In the genomic region with DNA sequence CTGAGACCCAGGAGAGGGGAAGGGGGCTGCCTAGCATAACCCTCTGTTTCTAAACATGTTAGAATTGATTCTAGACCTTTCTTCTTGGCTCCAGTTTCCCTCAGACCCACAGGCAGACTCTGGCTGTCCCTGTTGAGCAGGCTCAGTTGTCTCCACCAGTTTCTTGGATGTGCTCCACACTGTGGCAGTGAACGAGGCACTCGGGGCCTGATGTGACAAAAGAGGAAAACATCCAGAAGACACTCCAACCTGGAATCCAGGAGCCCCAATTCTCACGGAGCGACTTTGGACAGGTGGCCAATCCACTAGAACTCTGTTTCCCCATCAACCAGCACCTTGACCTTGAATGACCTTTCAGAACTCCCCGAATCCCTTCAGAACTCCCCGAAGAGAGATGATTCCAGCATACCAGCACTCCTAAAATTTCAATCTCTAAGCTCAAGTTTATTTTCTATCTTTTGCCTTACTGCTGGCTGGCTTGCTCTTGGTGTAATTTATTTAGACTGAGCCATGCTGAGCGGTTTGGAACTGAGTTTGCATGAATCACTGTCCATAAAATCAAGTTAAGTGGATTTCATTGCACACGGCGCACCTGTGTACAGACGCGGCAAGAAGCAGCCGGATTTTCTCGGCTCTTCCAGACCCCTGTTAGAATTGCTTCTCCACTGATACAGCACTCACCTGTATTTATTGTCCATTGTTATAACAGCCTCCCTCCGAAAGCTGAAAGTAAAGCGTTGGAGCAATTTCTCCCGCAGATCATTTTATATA, we compare ENCODE assay signal across 23 mouse cellular contexts. TPM values are rescaled to one million over a fixed set of nuclear protein-coding genes. Genes with fewer than 3 reads are reported as not detected.
DNase-seq lines count a peak whose midpoint lies in the region; ATAC-seq lines count a peak whose summit lies in the region.
"Had no signal": no experiment of that assay in that cellular context is flagged by ENCODE, and none has a peak within 500 bp of the region (broad histone marks: within the 10 kb centered on the region; RNA-seq: fewer than 3 reads in every experiment).

No protein-coding gene starts in this region.

- no peaks in the 10 kb centered on the region for H3K9me3 ChIP-seq in heart, embryonic 12.5 days (replicated peaks)
- H3K9me3 ChIP-seq in midbrain, embryonic 15.5 days: no peaks in the 10 kb centered on the region
- H3K9me3 ChIP-seq in midbrain, embryonic 11.5 days (ENCODE audit: control insufficient read depth, low read length): no peaks in the 10 kb centered on the region
- no peaks in the 10 kb centered on the region for H3K9me3 ChIP-seq in hindbrain, embryonic 16.5 days (ENCODE audit: control insufficient read depth, low read length)
- H3K9me3 ChIP-seq in neural tube, embryonic 15.5 days (replicated peaks): no peaks in the 10 kb centered on the region
- no peaks in the 10 kb centered on the region for H3K9me3 ChIP-seq in kidney, embryonic 16.5 days (ENCODE audit: low read length)
- H3K9me3 ChIP-seq: embryonic facial prominence, embryonic 13.5 days; forebrain, embryonic 10.5 days; forebrain, embryonic 15.5 days had no signal

- 0 out of 2 replicates have a peak, but pooled peaks cover 5% of the 10 kb centered on the region for H3K27me3 ChIP-seq in heart, embryonic 12.5 days (replicated peaks)
- H3K27me3 ChIP-seq in midbrain, embryonic 15.5 days (replicated peaks): no peaks in the 10 kb centered on the region
- H3K27me3 ChIP-seq in midbrain, embryonic 11.5 days (ENCODE audit: control insufficient read depth, insufficient read depth, low read length): no peaks in the 10 kb centered on the region
- H3K27me3 ChIP-seq in hindbrain, embryonic 16.5 days (replicated peaks; ENCODE audit: control insufficient read depth, insufficient read depth, low read length): no peaks in the 10 kb centered on the region
- H3K27me3 ChIP-seq in neural tube, embryonic 15.5 days (replicated peaks): no peaks in the 10 kb centered on the region
- H3K27me3 ChIP-seq in kidney, embryonic 16.5 days (ENCODE audit: insufficient read depth, low read length): no peaks in the 10 kb centered on the region
- H3K27me3 ChIP-seq: embryonic facial prominence, embryonic 13.5 days; forebrain, embryonic 15.5 days had no signal

- no peaks in the 10 kb centered on the region for H3K36me3 ChIP-seq in heart, embryonic 12.5 days
- H3K36me3 ChIP-seq in midbrain, embryonic 15.5 days (replicated peaks): no peaks in the 10 kb centered on the region
- H3K36me3 ChIP-seq in midbrain, embryonic 11.5 days (ENCODE audit: control insufficient read depth, insufficient read depth, low read length): no peaks in the 10 kb centered on the region
- H3K36me3 ChIP-seq in hindbrain, embryonic 16.5 days (ENCODE audit: control insufficient read depth, insufficient read depth, low read length): no peaks in the 10 kb centered on the region
- H3K36me3 ChIP-seq in neural tube, embryonic 15.5 days: no peaks in the 10 kb centered on the region
- no peaks in the 10 kb centered on the region for H3K36me3 ChIP-seq in kidney, embryonic 16.5 days (ENCODE audit: insufficient read depth, low read length)
- H3K36me3 ChIP-seq: embryonic facial prominence, embryonic 13.5 days; forebrain, embryonic 10.5 days; forebrain, embryonic 15.5 days had no signal

- ATAC-seq in heart, embryonic 12.5 days (ENCODE audit: insufficient number of reproducible peaks, low FRiP score): no peak
- ATAC-seq in midbrain, embryonic 15.5 days (replicated peaks): no peak
- no peak for ATAC-seq in midbrain, embryonic 11.5 days (ENCODE audit: low FRiP score)
- ATAC-seq in hindbrain, embryonic 16.5 days: peak; percentile 63
- ATAC-seq in neural tube, embryonic 15.5 days (ENCODE audit: low FRiP score): peak; percentile 77
- no peak for ATAC-seq in kidney, embryonic 16.5 days (ENCODE audit: low FRiP score, low TSS enrichment)
- ATAC-seq: forebrain, embryonic 15.5 days; intestine, embryonic 16.5 days had no signal

- no peaks in the 10 kb centered on the region for H3K4me1 ChIP-seq in heart, embryonic 12.5 days (replicated peaks)
- H3K4me1 ChIP-seq in midbrain, embryonic 15.5 days: no peaks in the 10 kb centered on the region
- no peaks in the 10 kb centered on the region for H3K4me1 ChIP-seq in midbrain, embryonic 11.5 days (ENCODE audit: control insufficient read depth, insufficient read depth, low read length)
- H3K4me1 ChIP-seq in hindbrain, embryonic 16.5 days (ENCODE audit: control insufficient read depth, insufficient read depth, low read depth, low read length): peaks cover 3% of the 10 kb centered on the region; the same call in 1 of the 2 replicates
- peaks cover 12% of the 10 kb centered on the region for H3K4me1 ChIP-seq in neural tube, embryonic 15.5 days
- no peaks in the 10 kb centered on the region for H3K4me1 ChIP-seq in kidney, embryonic 16.5 days (ENCODE audit: insufficient read depth, low read length)
- H3K4me1 ChIP-seq: embryonic facial prominence, embryonic 13.5 days; forebrain, embryonic 10.5 days; forebrain, embryonic 15.5 days had no signal

- H3K4me3 ChIP-seq in heart, embryonic 12.5 days: no peak overlapping the region
- no peak overlapping the region for H3K4me3 ChIP-seq in midbrain, embryonic 15.5 days
- H3K4me3 ChIP-seq in midbrain, embryonic 11.5 days (ENCODE audit: low read depth, low read length): no peak overlapping the region
- H3K4me3 ChIP-seq in hindbrain, embryonic 16.5 days (ENCODE audit: low read length): no peak overlapping the region
- no peak overlapping the region for H3K4me3 ChIP-seq in neural tube, embryonic 15.5 days (replicated peaks)
- H3K4me3 ChIP-seq in kidney, embryonic 16.5 days (ENCODE audit: low read length): no peak overlapping the region
- H3K4me3 ChIP-seq: embryonic facial prominence, embryonic 13.5 days; forebrain, embryonic 10.5 days; forebrain, embryonic 15.5 days had no signal

- no peak overlapping the region for H3K27ac ChIP-seq in heart, embryonic 12.5 days (ENCODE audit: poor library complexity, severe bottlenecking)
- 0 out of 2 replicates have a peak overlapping the region, but pooled peaks have one; percentile 15 for H3K27ac ChIP-seq in midbrain, embryonic 15.5 days
- H3K27ac ChIP-seq in midbrain, embryonic 11.5 days (ENCODE audit: low read depth, low read length): no peak overlapping the region
- H3K27ac ChIP-seq in hindbrain, embryonic 16.5 days (ENCODE audit: low read depth, low read length): no peak overlapping the region
- H3K27ac ChIP-seq in neural tube, embryonic 15.5 days (replicated peaks): peak overlapping the region; percentile 28
- no peak overlapping the region for H3K27ac ChIP-seq in kidney, embryonic 16.5 days (ENCODE audit: low read length)
- H3K27ac ChIP-seq: embryonic facial prominence, embryonic 13.5 days; forebrain, embryonic 10.5 days; forebrain, embryonic 15.5 days; liver, embryonic 14.5 days; macrophage had no signal

- 86% methylated on average over 16 of the region's 16 CpGs for WGBS in heart, embryonic 12.5 days
- WGBS in midbrain, embryonic 15.5 days: 85% methylated on average over 16 of the region's 16 CpGs
- WGBS in midbrain, embryonic 11.5 days: 91% methylated on average over 16 of the region's 16 CpGs
- 68% methylated on average over 16 of the region's 16 CpGs for WGBS in hindbrain, embryonic 16.5 days
- WGBS in neural tube, embryonic 15.5 days: 68% methylated on average over 16 of the region's 16 CpGs
- 76% methylated on average over 16 of the region's 16 CpGs for WGBS in kidney, embryonic 16.5 days

- no peak overlapping the region for H3K9ac ChIP-seq in heart, embryonic 12.5 days
- H3K9ac ChIP-seq in midbrain, embryonic 15.5 days: no peak overlapping the region
- no peak overlapping the region for H3K9ac ChIP-seq in midbrain, embryonic 11.5 days (ENCODE audit: low read length)
- H3K9ac ChIP-seq in hindbrain, embryonic 16.5 days (ENCODE audit: low read depth, low read length): no peak overlapping the region
- H3K9ac ChIP-seq in neural tube, embryonic 15.5 days (replicated peaks): no peak overlapping the region
- H3K9ac ChIP-seq in kidney, embryonic 16.5 days (replicated peaks; ENCODE audit: low read length): no peak overlapping the region
- H3K9ac ChIP-seq: embryonic facial prominence, embryonic 13.5 days; forebrain, embryonic 15.5 days; liver, embryonic 14.5 days had no signal

- H3K4me2 ChIP-seq in heart, embryonic 12.5 days: no peak overlapping the region
- no peak overlapping the region for H3K4me2 ChIP-seq in midbrain, embryonic 15.5 days
- no peak overlapping the region for H3K4me2 ChIP-seq in midbrain, embryonic 11.5 days
- H3K4me2 ChIP-seq in hindbrain, embryonic 16.5 days (ENCODE audit: low read length): no peak overlapping the region
- H3K4me2 ChIP-seq in neural tube, embryonic 15.5 days: no peak overlapping the region
- H3K4me2 ChIP-seq in kidney, embryonic 16.5 days (replicated peaks; ENCODE audit: low read depth, low read length): no peak overlapping the region
- H3K4me2 ChIP-seq: embryonic facial prominence, embryonic 13.5 days; forebrain, embryonic 15.5 days had no signal

- peak; percentile 88 for DNase-seq in heart, adult 11 months
- no peak for DNase-seq in midbrain, embryonic 11.5 days (ENCODE audit: low spot score, missing footprints)
- DNase-seq: adrenal gland, postnatal 25 days; cerebellum, adult 2 months; heart, postnatal 14 days; kidney, adult 8-10 months; kidney, postnatal 10 days; layer of hippocampus, postnatal 36 days; left cerebral cortex, postnatal 4 days; lung, adult 2 months; lung, postnatal 10 days; thymus, postnatal 4 days had no signal

RNA-seq across cellular contexts. Expression of a gene that starts 45.1 kb away (rescaled TPM):
- 22.3 and 24.9 TPM in 2 replicates for polyA plus RNA-seq in heart, embryonic 12.5 days (2016; fragmentation: Nextera tagmentation; extraction: Ambion mirVana)
- 32.0 and 33.6 TPM in 2 replicates for polyA plus RNA-seq in midbrain, embryonic 15.5 days (2015; fragmentation: Nextera tagmentation; extraction: Ambion mirVana)
- 25.8 and 28.6 TPM in 2 replicates for polyA plus RNA-seq in midbrain, embryonic 11.5 days (2014; fragmentation: Nextera tagmentation; extraction: Ambion mirVana)
- 30.9 TPM in 2 replicates for polyA plus RNA-seq in hindbrain, embryonic 16.5 days (2015; fragmentation: Nextera tagmentation; extraction: Ambion mirVana)
- polyA plus RNA-seq in neural tube, embryonic 15.5 days (2015; fragmentation: Nextera tagmentation; extraction: Ambion mirVana): 49.6 and 55.4 TPM in 2 replicates
- 33.1 and 34.9 TPM in 2 replicates for polyA plus RNA-seq in kidney, embryonic 16.5 days (2015; fragmentation: Nextera tagmentation; extraction: Ambion mirVana)

Comparison
In these comparisons a context has a peak if more than half of its experiments do, and no peak if none do; other contexts are left out.
1. H3K27ac ChIP-seq: peak in midbrain, embryonic 15.5 days (single experiment) and neural tube, embryonic 15.5 days (single experiment); none in heart, embryonic 12.5 days (single experiment), midbrain, embryonic 11.5 days (single experiment), hindbrain, embryonic 16.5 days (single experiment) and kidney, embryonic 16.5 days (single experiment).
2. ATAC-seq: peak in hindbrain, embryonic 16.5 days (single experiment) and neural tube, embryonic 15.5 days (single experiment); none in heart, embryonic 12.5 days (single experiment), midbrain, embryonic 15.5 days (single experiment), midbrain, embryonic 11.5 days (single experiment) and kidney, embryonic 16.5 days (single experiment).